Mouse (Mus musculus) activated CD4-positive, CD25-positive, alpha-beta regulatory T cell, adult 4 months (primary cell): Measurements from ENCODE around the gene Olfr1373. TPM values are rescaled to one million over a fixed set of nuclear protein-coding genes. Genes with fewer than 3 reads are reported as not detected.
"Not testable (repeated sequence)": the region's sequence is repeated elsewhere in the genome, so short reads cannot be mapped to it uniquely, and the experiment has no call there.

Source experiments
- ATAC-seq: one replicate; pipeline ENCODE4 v1.8.0; 2017
- polyA plus RNA-seq, 2 experiments: library from polyadenylated mRNA; unstranded; fragments of 100-300 nt; shearing (Covaris generic); gene quantifications; one replicate each; pipeline ENCODE4 v1.2.1; 2017

Olfr1373 gene
- not detected for polyA plus RNA-seq

GRCm38 (mm10) chr11:52145428-52145827 is at the start of gene Olfr1373:
Gene Olfr1373 (minus strand): TSS chr11:52145528.
- ATAC-seq = not testable (repeated sequence)

GRCm38 (mm10) chr11:52180651-52181050 is 35.3 kb upstream of the Olfr1373 start:
- peak; percentile 43 for ATAC-seq

- not testable (repeated sequence) for ATAC-seq
Observed at GRCm38 (mm10) chr11:52179897-52180296, 34.6 kb upstream of the Olfr1373 start.

GRCm38 (mm10) chr11:52168461-52168860 is 23.1 kb upstream of the Olfr1373 start:
- no peak for ATAC-seq

- ATAC-seq = not testable (repeated sequence)
Observed at GRCm38 (mm10) chr11:52167901-52168302, 22.6 kb upstream of the Olfr1373 start.

GRCm38 (mm10) chr11:52167126-52167525 is 21.8 kb upstream of the Olfr1373 start:
- no peak for ATAC-seq

GRCm38 (mm10) chr11:52163926-52164325 is 18.6 kb upstream of the Olfr1373 start:
- no peak for ATAC-seq

GRCm38 (mm10) chr11:52143675-52144074 is 1.7 kb downstream of the Olfr1373 start:
- not testable (repeated sequence) for ATAC-seq

- ATAC-seq = no peak
Observed at GRCm38 (mm10) chr11:52130451-52131068, 14.8 kb downstream of the Olfr1373 start.

GRCm38 (mm10) chr11:52129621-52130450 is 15.5 kb downstream of the Olfr1373 start:
- ATAC-seq = no peak

GRCm38 (mm10) chr11:52129171-52129570 is 16.2 kb downstream of the Olfr1373 start:
- peak; percentile 14 for ATAC-seq

GRCm38 (mm10) chr11:52128316-52129061 is 16.8 kb downstream of the Olfr1373 start:
- no peak for ATAC-seq

- ATAC-seq = no peak
Observed at GRCm38 (mm10) chr11:52127760-52128159, 17.6 kb downstream of the Olfr1373 start.

- ATAC-seq = no peak
Observed at GRCm38 (mm10) chr11:52127169-52127568, 18.2 kb downstream of the Olfr1373 start.

- no peak for ATAC-seq
Observed at GRCm38 (mm10) chr11:52124468-52124867, 20.9 kb downstream of the Olfr1373 start.

- no peak for ATAC-seq
Observed at GRCm38 (mm10) chr11:52122045-52122444, 23.3 kb downstream of the Olfr1373 start.

- not testable (repeated sequence) for ATAC-seq
Observed at GRCm38 (mm10) chr11:52120415-52120814, 24.9 kb downstream of the Olfr1373 start.

- ATAC-seq = no peak
Observed at GRCm38 (mm10) chr11:52117156-52117555, 28.2 kb downstream of the Olfr1373 start.

- ATAC-seq = not testable (repeated sequence)
Observed at GRCm38 (mm10) chr11:52116117-52116516, 29.2 kb downstream of the Olfr1373 start.

GRCm38 (mm10) chr11:52115479-52115878 is 29.8 kb downstream of the Olfr1373 start:
- ATAC-seq = no peak

- peak; percentile 65 for ATAC-seq
Observed at GRCm38 (mm10) chr11:52109421-52109820, 35.9 kb downstream of the Olfr1373 start.

GRCm38 (mm10) chr11:52108796-52109195 is 36.5 kb downstream of the Olfr1373 start:
- no peak for ATAC-seq

- ATAC-seq = no peak
Observed at GRCm38 (mm10) chr11:52106438-52106837, 38.9 kb downstream of the Olfr1373 start.
